Mouse (Mus musculus) kidney, adult 2 months (tissue): Measurements from ENCODE around the gene Prickle2. TPM values are rescaled to one million over a fixed set of nuclear protein-coding genes. Genes with fewer than 3 reads are reported as not detected.

Source experiments
- DNase-seq: peaks from one replicate; pipeline ENCODE4 v3.0.0; 2021
- H3K27ac ChIP-seq: fragments of 200-500 bp; 2 replicates; pipeline ENCODE4 v1.5.1; 2012; ENCODE audit warnings: low read depth, low read length, control low read depth, inconsistent platforms; ENCODE audit not compliant: insufficient read depth
- H3K27me3 ChIP-seq: fragments of 200-500 bp; replicated peaks from 2 replicates; pipeline ENCODE4 v1.6.1; 2012; ENCODE audit warnings: mild to moderate bottlenecking, moderate library complexity, low read length, inconsistent platforms; ENCODE audit not compliant: control insufficient read depth, insufficient read depth
- H3K36me3 ChIP-seq: fragments of 200-500 bp; 2 replicates; pipeline ENCODE4 v1.6.1; 2012; ENCODE audit warnings: mild to moderate bottlenecking, moderate library complexity, low read length, inconsistent platforms; ENCODE audit not compliant: control insufficient read depth, insufficient read depth
- H3K4me1 ChIP-seq: fragments of 200-500 bp; 2 replicates; pipeline ENCODE4 v1.6.1; 2011; ENCODE audit warnings: low read length; ENCODE audit not compliant: control insufficient read depth, insufficient read depth
- H3K4me3 ChIP-seq: fragments of 200-500 bp; 2 replicates; pipeline ENCODE4 v1.5.1; 2011; ENCODE audit warnings: mild to moderate bottlenecking, low read depth, low read length, control low read depth; ENCODE audit not compliant: insufficient read depth
- CTCF ChIP-seq: fragments of 200-500 bp; conservative IDR thresholded peaks from 2 replicates; pipeline ENCODE4 v1.5.1; 2011; ENCODE audit warnings: low read depth, mild to moderate bottlenecking, control low read depth, low read length, moderate library complexity, mixed read lengths; ENCODE audit not compliant: insufficient read depth, insufficient read length
- POLR2A ChIP-seq: fragments of 200-500 bp; IDR thresholded peaks from one replicate; pipeline ENCODE4 v1.6.1; 2011; ENCODE audit warnings: low read depth, low read length, control low read depth
- WGBS: fragments of 180-500 bp; shearing (Covaris S2); methylation state at CpG from one replicate; pipeline ENCODE4 v1.1.7; 2018; 5-methylcytosine and 5-hydroxymethylcytosine counted together
- polyA plus RNA-seq: library from polyadenylated mRNA; depleted of rRNA; stranded (reverse); fragments of >200 nt; gene quantifications from 2 replicates; pipeline ENCODE4 v1.2.3, GENCODE M21; 2012

The Prickle2 gene
- polyA plus RNA-seq, 1 experiment: 2.5 TPM

DNA sequence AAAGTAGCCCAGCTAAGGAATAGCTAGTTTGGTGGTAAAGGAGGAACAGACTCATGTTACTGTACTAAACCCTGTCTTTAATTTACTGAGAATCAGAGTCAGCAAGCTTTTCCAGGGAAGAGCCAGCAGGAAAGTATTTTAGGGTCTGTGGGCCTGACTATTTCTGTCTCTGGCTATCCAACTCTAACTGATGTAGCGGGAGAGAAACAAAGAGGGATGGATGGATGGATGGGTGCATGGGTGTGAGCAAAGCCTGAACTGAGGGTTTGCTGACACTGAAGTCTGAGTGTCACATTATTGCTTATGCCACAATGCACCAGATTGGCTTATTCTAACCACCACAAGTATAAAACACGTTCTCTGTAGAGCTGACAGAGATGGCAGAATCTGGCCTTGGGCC is 88.8 kb downstream of the Prickle2 start:
- no peak overlapping the region for H3K4me3 ChIP-seq
- H3K4me1 ChIP-seq: 0 out of 2 replicates have a peak, but pooled peaks cover 2% of the 10 kb centered on the region
- no peak for DNase-seq
- H3K27me3 ChIP-seq: no peaks in the 10 kb centered on the region
- WGBS: 61% methylated on average over 2 of the region's 2 CpGs
- H3K27ac ChIP-seq: no peak overlapping the region
- H3K36me3 ChIP-seq: no peaks in the 10 kb centered on the region
- TF ChIP-seq CTCF (no peak), POLR2A (no peak)

DNA sequence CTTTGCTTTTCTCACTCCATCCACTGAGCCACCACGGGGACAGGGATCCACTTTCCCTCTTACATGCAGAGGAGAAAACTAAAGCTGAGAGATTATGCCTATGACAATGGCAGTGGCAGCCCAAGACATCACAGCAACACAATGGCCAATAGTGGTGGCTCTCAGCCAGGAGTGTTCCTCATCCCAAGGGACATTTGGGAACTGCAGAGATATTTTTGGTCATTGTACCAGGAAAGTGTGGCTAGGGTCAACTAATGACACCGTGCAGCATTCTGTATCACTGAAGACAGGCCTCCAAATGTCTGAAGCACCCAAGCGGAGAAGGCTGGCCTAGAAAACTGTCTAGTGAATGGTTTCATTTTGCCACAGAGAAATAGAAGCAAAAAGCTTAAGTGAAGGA is 91.2 kb downstream of the Prickle2 start:
- 0 out of 2 replicates have a peak, but pooled peaks cover 2% of the 10 kb centered on the region for H3K4me1 ChIP-seq
- H3K36me3 ChIP-seq: no peaks in the 10 kb centered on the region
- 48% methylated on average over 3 of the region's 3 CpGs for whole genome bisulfite sequencing
- H3K27me3 ChIP-seq: no peaks in the 10 kb centered on the region
- TF ChIP-seq CTCF (no peak), POLR2A (no peak)
- H3K4me3 ChIP-seq: no peak overlapping the region
- H3K27ac ChIP-seq: no peak overlapping the region
- peak; percentile 62 for DNase-seq

DNA sequence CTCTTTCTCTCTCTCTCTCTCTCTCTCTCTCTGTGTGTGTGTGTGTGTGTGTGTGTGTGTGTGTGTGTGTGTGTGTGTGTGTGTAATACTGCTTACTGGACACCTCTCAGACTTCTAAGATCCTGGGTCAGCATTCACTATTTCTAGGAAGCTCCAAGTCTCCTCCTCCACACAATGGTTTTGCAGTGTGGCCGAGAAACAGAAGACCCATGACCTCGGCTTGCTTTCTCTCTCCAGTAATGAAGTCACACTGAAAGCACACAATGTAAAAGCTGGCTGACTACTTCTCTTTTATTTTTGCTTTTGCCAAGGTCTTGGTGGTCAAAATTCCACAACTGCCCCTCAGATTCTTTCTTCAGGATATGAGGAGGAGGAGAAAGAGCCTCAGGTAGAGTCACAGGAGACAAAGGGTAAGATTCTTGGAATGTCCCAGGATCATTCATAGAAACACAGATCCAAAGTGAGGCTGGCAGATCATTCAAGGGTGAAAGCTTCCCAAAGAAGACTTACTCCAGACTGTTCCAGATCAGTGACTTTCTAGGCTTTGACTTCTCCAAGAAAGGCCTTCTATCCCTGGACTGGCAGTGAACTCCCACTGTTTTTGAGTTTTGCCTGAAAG is 93.7 kb downstream of the Prickle2 start:
- Histone ChIP-seq H3K36me3 (no peaks in the 10 kb centered on the region), H3K27ac (no peak overlapping the region), H3K27me3 (no peaks in the 10 kb centered on the region), H3K4me1 (0 out of 2 replicates have a peak, but pooled peaks cover 2% of the 10 kb centered on the region), H3K4me3 (no peak overlapping the region)
- peak; percentile 84 for DNase-seq
- TF ChIP-seq CTCF (no peak), POLR2A (no peak)
- 39% methylated on average over 2 of the region's 2 CpGs for WGBS

DNA sequence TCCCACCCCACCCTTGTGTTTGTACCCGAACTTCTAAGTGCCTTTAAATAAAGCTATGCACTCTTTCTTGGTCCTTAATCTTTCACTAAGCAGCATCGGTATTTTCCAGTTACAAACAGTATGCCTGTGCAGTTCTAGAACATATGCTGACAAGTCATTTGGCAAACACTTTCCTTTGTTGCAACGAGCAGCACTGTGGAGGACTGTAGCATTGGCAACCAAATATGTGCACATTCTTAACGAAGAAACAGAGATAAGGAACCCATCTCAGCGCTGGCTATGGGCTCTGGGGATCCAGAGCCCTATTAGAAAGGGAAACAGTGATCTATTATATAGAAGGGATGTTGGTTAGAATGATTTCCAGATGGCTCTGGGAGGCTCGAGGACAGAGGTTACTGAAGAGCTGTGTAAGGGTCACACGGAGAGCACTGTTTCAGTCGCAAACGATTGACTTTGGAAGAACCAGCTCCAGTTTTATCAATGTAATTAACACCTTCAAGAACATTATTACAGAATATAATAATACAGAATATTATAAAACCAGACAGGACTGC is 96.2 kb downstream of the Prickle2 start:
- TF ChIP-seq POLR2A (no peak), CTCF (no peak)
- Histone ChIP-seq H3K36me3 (no peaks in the 10 kb centered on the region), H3K27me3 (no peaks in the 10 kb centered on the region), H3K4me1 (0 out of 2 replicates have a peak, but pooled peaks cover 2% of the 10 kb centered on the region), H3K27ac (no peak overlapping the region), H3K4me3 (no peak overlapping the region)
- 65% methylated on average over 9 of the region's 9 CpGs for WGBS
- DNase-seq: no peak

DNA sequence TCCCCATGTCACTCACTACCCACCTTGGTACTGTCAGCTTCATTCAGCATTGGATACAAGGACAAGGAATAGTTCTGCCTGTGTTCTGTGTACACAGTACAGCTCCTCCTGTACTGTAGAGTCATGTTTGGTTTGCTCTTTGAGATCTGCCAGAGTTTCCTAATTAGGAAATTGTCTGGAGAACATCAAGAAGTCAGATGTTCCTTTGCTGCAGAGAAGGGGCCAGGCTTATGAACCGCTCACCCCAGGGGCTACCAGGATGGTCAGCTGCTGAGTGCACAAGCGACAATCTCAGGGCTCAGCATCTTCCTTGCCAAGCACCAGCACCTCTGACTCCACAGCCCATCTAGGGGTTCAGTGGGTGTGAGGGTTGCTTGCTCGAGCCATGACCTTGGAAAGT is 96.9 kb downstream of the Prickle2 start:
- TF ChIP-seq CTCF: no peak
- TF ChIP-seq POLR2A: no peak
- 75% methylated on average over 3 of the region's 3 CpGs for WGBS
- Histone ChIP-seq H3K4me1 (no peaks in the 10 kb centered on the region), H3K27me3 (no peaks in the 10 kb centered on the region), H3K4me3 (no peak overlapping the region), H3K27ac (no peak overlapping the region), H3K36me3 (no peaks in the 10 kb centered on the region)
- DNase-seq: no peak

DNA sequence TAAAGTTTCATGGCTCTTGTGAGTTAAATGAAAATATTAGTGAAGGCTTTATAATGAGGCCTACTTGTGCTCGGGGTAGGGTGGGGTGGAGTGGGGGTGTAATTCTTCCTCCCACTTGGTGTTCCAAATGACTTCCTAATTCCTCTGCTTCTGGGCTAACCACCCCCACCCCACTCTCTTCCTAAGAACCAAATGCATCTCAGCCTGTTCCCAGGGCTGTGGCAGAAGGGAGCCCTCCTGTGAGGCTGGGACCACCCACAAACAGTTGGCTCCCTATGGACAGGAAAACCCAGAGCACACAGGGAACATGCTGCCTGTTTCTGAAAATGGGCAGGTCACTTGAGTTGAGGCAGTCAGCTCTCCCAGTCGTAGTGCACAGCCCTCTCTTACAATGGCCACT is 100.8 kb downstream of the Prickle2 start:
- no peaks in the 10 kb centered on the region for H3K36me3 ChIP-seq
- DNase-seq: no peak
- H3K4me3 ChIP-seq: no peak overlapping the region
- H3K27me3 ChIP-seq: no peaks in the 10 kb centered on the region
- no peak for TF ChIP-seq CTCF
- no peak for TF ChIP-seq POLR2A
- WGBS: 61% methylated on average over 2 of the region's 2 CpGs
- H3K27ac ChIP-seq: no peak overlapping the region
- H3K4me1 ChIP-seq: no peaks in the 10 kb centered on the region

DNA sequence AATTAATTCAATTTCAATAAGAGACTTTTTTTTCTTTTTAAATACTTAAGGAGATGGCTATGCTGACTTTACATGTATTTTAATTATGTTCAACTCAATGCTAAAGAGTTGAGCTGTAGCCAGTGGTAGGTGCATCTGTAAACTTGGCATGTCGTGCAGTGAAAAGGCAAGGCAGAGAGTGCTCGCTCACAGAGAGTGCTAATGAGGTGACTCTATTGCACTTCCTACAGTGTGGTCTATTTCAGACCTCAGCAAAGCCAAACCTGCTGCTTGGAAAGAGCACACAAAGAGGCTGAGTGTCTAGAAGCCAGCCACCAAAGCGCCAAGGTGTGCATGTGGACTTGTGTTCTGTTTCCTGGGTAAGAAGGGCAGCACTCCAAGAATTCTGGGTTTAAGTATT is 109.6 kb downstream of the Prickle2 start:
- no peak for TF ChIP-seq CTCF
- no peak for TF ChIP-seq POLR2A
- Histone ChIP-seq H3K27ac (no peak overlapping the region), H3K4me1 (no peaks in the 10 kb centered on the region), H3K36me3 (no peaks in the 10 kb centered on the region), H3K27me3 (no peaks in the 10 kb centered on the region), H3K4me3 (no peak overlapping the region)
- WGBS: 91% methylated on average over 3 of the region's 3 CpGs
- no peak for DNase-seq
